Mouse (Mus musculus) midbrain, embryonic 10.5 days (tissue): ENCODE results near the gene Cnmd. TPM values are rescaled to one million over a fixed set of nuclear protein-coding genes. Genes with fewer than 3 reads are reported as not detected.

Experiments used
- DNase-seq: peaks from one replicate; pipeline ENCODE4 v3.0.0-alpha.2; 2017; ENCODE audit warnings: low spot score
- H3K27ac ChIP-seq: fragments of 300-500 bp; sonication (generic); replicated peaks from 2 replicates; pipeline ENCODE4 v1.5.1; 2016; ENCODE audit warnings: mild to moderate bottlenecking
- H3K27me3 ChIP-seq: fragments of 300-500 bp; sonication (generic); 2 replicates; pipeline ENCODE4 v1.6.1; 2016; ENCODE audit warnings: low read depth, mild to moderate bottlenecking; ENCODE audit not compliant: poor library complexity, severe bottlenecking
- H3K36me3 ChIP-seq: fragments of 300-500 bp; sonication (generic); 2 replicates; pipeline ENCODE4 v1.6.1; 2016; ENCODE audit warnings: mild to moderate bottlenecking, moderate library complexity
- H3K4me1 ChIP-seq: fragments of 300-500 bp; sonication (generic); 2 replicates; pipeline ENCODE4 v1.6.1; 2016
- H3K4me3 ChIP-seq: fragments of 300-500 bp; sonication (generic); 2 replicates; pipeline ENCODE4 v1.5.1; 2016; ENCODE audit warnings: mild to moderate bottlenecking, moderate library complexity
- H3K9me3 ChIP-seq: fragments of 300-500 bp; sonication (generic); replicated peaks from 2 replicates; pipeline ENCODE4 v1.6.1; 2016; ENCODE audit warnings: mild to moderate bottlenecking
- WGBS: fragments of 180-500 bp; shearing (Covaris S2); methylation state at CpG from one replicate; pipeline ENCODE4 v1.1.7; 2016; 5-methylcytosine and 5-hydroxymethylcytosine counted together
- polyA plus RNA-seq: library from polyadenylated mRNA; unstranded; fragments of >200 nt; fragmentation: Nextera tagmentation; extraction: Ambion mirVana; gene quantifications from 2 replicates; pipeline ENCODE4 v1.2.1, GENCODE M21; 2016

Gene Cnmd
- polyA plus RNA-seq, 1 experiment from 2014 or later = 5.3 TPM

DNA sequence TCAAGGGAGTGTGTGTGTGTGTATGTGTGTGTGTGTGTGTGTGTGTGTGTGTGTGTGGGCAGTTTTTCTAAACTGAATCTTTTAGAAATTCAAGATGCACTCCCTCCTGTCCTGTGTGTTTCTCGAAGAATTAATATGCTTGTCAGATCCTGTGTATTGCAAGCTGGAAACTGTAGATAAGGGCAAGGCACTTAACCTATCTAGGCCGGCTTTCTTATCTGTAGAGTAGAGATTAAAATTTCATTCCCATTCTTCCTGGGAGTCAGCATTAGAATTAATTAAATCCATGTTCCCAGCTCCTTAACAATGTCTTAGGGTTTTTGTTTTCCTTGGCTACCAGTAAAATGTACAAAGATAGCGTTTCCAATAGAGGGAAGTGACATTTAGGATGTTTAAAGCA lies 40.8 kb downstream of the Cnmd start:
- 90% methylated on average over 3 of the region's 3 CpGs for WGBS
- no peak overlapping the region for H3K4me3 ChIP-seq
- no peak overlapping the region for H3K27ac ChIP-seq
- H3K36me3 ChIP-seq = peaks cover 85% of the 10 kb centered on the region
- no peaks in the 10 kb centered on the region for H3K27me3 ChIP-seq
- H3K9me3 ChIP-seq = no peaks in the 10 kb centered on the region
- DNase-seq = no peak
- H3K4me1 ChIP-seq = no peaks in the 10 kb centered on the region

DNA sequence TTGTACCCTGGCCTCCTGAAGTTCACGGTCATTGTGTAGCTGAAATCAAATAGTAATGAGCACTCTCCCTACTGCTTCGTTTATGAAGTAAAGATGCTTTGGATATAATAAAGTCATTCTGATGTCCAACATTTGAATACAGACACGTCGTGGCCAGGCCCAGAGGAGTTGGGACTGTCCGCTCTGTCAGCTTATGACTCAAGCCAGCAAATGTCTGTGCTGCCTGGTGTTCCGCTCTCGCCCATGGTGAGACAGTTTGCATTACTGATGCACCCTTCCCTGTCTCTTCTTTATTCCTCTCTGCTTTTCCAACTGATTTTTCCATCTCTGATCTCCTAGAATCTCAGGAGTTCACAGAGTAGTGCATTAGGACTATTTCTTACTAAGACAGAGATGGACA lies 42.2 kb downstream of the Cnmd start:
- Histone ChIP-seq H3K36me3 (peaks cover 81% of the 10 kb centered on the region), H3K27me3 (no peaks in the 10 kb centered on the region)
- 93% methylated on average over 7 of the region's 7 CpGs for WGBS

GRCm38 (mm10) chr14:79617121-79617828 lies 44.7 kb downstream of the Cnmd start:
- no peak overlapping the region for H3K4me3 ChIP-seq
- no peak for DNase-seq
- no peaks in the 10 kb centered on the region for H3K4me1 ChIP-seq
- H3K27me3 ChIP-seq = no peaks in the 10 kb centered on the region
- no peak overlapping the region for H3K27ac ChIP-seq
- WGBS = 92% methylated on average over 8 of the region's 8 CpGs
- H3K36me3 ChIP-seq = peaks cover 81% of the 10 kb centered on the region
- H3K9me3 ChIP-seq = no peaks in the 10 kb centered on the region

More for the DNA sequence above, 42.2 kb downstream of the Cnmd start:
- H3K4me1 ChIP-seq = no peaks in the 10 kb centered on the region
- no peak for DNase-seq
- no peak overlapping the region for H3K4me3 ChIP-seq
- H3K9me3 ChIP-seq = no peaks in the 10 kb centered on the region
- H3K27ac ChIP-seq = no peak overlapping the region

DNA sequence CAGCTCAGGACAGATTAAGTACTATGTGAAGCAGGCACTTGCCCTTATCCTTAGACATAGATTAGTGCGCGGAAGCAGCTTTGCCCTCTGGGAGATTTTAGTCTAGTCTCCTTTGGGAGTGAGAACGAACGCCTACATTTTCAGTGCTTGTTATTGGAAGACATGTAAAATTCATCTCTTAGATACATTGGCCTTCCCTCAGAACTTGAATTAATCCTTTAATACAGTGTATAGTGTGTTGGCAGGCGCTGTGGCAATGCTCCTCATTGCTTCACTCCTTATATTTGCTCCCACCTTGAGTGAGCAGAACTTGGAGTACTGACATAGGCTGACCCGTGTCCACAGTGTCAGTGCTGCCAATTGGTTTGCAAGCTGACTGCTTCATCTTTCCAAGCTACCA lies 53.7 kb downstream of the Cnmd start:
- Histone ChIP-seq H3K9me3 (no peaks in the 10 kb centered on the region), H3K36me3 (peaks cover 94% of the 10 kb centered on the region), H3K4me1 (no peaks in the 10 kb centered on the region), H3K27me3 (no peaks in the 10 kb centered on the region), H3K4me3 (no peak overlapping the region), H3K27ac (no peak overlapping the region)
- DNase-seq = no peak
- 91% methylated on average over 6 of the region's 6 CpGs for WGBS

DNA sequence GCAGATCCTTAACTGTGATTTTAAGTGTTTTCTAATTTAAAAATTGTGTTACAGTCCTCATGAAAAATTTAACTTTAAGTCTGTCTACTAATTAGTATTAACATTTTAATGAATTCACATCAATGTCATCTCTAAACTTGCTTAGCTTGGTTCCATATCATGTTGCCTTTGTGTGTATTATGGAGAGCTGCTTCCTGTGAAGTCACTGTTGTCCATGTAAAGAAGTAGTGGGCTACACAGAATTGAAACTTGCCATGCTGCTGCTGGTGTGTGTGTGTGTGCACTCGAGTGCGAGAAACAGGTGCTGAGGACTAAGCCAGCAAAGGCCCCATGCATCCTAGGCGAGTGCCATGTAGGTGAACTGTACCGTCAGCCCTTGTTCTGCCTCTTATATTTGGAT lies 54.6 kb downstream of the Cnmd start:
- Histone ChIP-seq H3K4me1 (no peaks in the 10 kb centered on the region), H3K27me3 (no peaks in the 10 kb centered on the region), H3K9me3 (no peaks in the 10 kb centered on the region), H3K4me3 (no peak overlapping the region), H3K27ac (no peak overlapping the region), H3K36me3 (peaks cover 94% of the 10 kb centered on the region)
- DNase-seq = no peak
- 93% methylated on average over 4 of the region's 4 CpGs for WGBS

DNA sequence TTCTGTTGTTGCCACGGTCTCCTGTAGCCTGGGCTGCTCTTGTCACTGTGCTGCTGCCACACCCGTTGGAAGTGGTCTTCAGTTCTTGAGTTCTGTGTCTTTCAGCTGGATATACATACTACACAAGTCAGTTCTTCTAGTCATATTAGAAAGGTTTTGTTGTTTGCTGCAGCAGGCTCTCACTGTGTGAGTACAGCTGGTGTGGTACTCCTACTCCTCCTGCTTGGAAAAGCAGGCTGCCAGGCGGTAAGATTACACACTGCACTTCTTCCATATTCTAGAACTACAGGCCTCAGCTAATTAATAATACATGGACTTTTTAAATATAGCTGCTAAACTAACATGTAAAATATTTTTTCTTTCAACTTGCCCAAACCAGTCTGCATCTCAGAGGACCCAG lies 55.1 kb downstream of the Cnmd start:
- WGBS = 92% methylated on average over 3 of the region's 3 CpGs
- Histone ChIP-seq H3K27ac (no peak overlapping the region), H3K4me3 (no peak overlapping the region), H3K4me1 (no peaks in the 10 kb centered on the region), H3K27me3 (no peaks in the 10 kb centered on the region), H3K9me3 (no peaks in the 10 kb centered on the region), H3K36me3 (peaks cover 94% of the 10 kb centered on the region)
- DNase-seq = no peak

GRCm38 (mm10) chr14:79606392-79606791 lies 55.6 kb downstream of the Cnmd start:
- Histone ChIP-seq H3K36me3 (peaks cover 94% of the 10 kb centered on the region), H3K27me3 (no peaks in the 10 kb centered on the region), H3K27ac (no peak overlapping the region), H3K9me3 (no peaks in the 10 kb centered on the region), H3K4me3 (no peak overlapping the region), H3K4me1 (no peaks in the 10 kb centered on the region)
- WGBS = 92% methylated on average over 6 of the region's 6 CpGs
- DNase-seq = no peak

GRCm38 (mm10) chr14:79605881-79606280 lies 56.1 kb downstream of the Cnmd start:
- no peak for DNase-seq
- no peaks in the 10 kb centered on the region for H3K4me1 ChIP-seq
- no peaks in the 10 kb centered on the region for H3K27me3 ChIP-seq
- WGBS = 85% methylated on average over 2 of the region's 2 CpGs
- no peaks in the 10 kb centered on the region for H3K9me3 ChIP-seq
- H3K27ac ChIP-seq = no peak overlapping the region
- H3K36me3 ChIP-seq = peaks cover 94% of the 10 kb centered on the region
- no peak overlapping the region for H3K4me3 ChIP-seq

DNA sequence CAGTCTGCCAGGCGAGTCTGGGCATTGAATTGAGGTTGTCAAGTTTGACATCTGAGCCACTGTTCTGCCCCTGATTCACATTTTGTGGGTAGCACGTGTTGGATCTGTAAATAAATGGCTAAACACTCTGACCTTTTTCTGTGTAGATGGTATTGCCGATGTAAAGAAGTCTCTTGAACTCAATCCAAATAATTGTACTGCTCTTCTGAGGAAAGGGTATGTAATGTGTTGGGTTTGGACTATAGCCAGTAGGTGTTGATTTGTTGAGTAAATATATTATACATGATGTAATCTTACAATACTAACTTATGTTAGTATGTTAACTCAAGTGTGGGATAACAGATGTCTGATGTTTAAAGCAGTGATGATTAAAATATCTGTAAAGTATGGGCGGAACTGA lies 65.4 kb downstream of the Cnmd start:
- 90% methylated on average over 4 of the region's 4 CpGs for WGBS
- H3K9me3 ChIP-seq = no peaks in the 10 kb centered on the region
- no peak for DNase-seq

DNA sequence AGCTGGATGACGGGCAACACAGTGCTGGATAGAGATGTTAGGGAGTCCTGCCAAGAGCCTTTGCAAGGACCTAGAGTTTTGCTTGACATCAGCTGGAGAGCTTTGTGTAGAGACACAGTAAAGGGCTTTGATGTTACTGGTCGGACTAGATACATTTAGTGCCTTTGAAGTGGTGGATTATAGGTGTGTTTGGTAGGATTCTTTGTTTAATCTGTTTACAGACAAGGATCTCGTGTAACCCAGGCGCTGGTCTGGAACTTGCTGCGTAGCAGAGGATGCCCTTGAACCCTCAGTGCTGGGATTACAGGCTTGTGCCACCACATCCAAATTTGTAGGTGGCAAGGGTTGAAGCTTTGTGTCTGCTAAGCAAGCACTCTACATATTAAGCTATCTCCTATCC lies 67.9 kb downstream of the Cnmd start:
- H3K36me3 ChIP-seq = peaks cover 80% of the 10 kb centered on the region

More for the DNA sequence above, 65.4 kb downstream of the Cnmd start:
- H3K36me3 ChIP-seq = peaks cover 82% of the 10 kb centered on the region
- no peaks in the 10 kb centered on the region for H3K27me3 ChIP-seq
- no peak overlapping the region for H3K4me3 ChIP-seq
- no peak overlapping the region for H3K27ac ChIP-seq
- no peaks in the 10 kb centered on the region for H3K4me1 ChIP-seq

GRCm38 (mm10) chr14:79591611-79592010 lies 70.4 kb downstream of the Cnmd start:
- H3K4me3 ChIP-seq = no peak overlapping the region
- H3K4me1 ChIP-seq = peaks cover 25% of the 10 kb centered on the region
- no peak overlapping the region for H3K27ac ChIP-seq
- no peaks in the 10 kb centered on the region for H3K9me3 ChIP-seq
- H3K27me3 ChIP-seq = no peaks in the 10 kb centered on the region
- no peak for DNase-seq
- 90% methylated on average over 2 of the region's 2 CpGs for WGBS
- H3K36me3 ChIP-seq = peaks cover 56% of the 10 kb centered on the region

More for the DNA sequence above, 67.9 kb downstream of the Cnmd start:
- Histone ChIP-seq H3K9me3 (no peaks in the 10 kb centered on the region), H3K27ac (no peak overlapping the region), H3K27me3 (no peaks in the 10 kb centered on the region), H3K4me3 (no peak overlapping the region), H3K4me1 (peaks cover 9% of the 10 kb centered on the region)
- no peak for DNase-seq
- 90% methylated on average over 5 of the region's 5 CpGs for WGBS

GRCm38 (mm10) chr14:79590916-79591315 lies 71.1 kb downstream of the Cnmd start:
- Histone ChIP-seq H3K36me3 (peaks cover 49% of the 10 kb centered on the region), H3K27ac (no peak overlapping the region), H3K4me1 (peaks cover 32% of the 10 kb centered on the region), H3K27me3 (no peaks in the 10 kb centered on the region), H3K4me3 (no peak overlapping the region), H3K9me3 (no peaks in the 10 kb centered on the region)
- no peak for DNase-seq
- 97% methylated on average over 8 of the region's 8 CpGs for WGBS

DNA sequence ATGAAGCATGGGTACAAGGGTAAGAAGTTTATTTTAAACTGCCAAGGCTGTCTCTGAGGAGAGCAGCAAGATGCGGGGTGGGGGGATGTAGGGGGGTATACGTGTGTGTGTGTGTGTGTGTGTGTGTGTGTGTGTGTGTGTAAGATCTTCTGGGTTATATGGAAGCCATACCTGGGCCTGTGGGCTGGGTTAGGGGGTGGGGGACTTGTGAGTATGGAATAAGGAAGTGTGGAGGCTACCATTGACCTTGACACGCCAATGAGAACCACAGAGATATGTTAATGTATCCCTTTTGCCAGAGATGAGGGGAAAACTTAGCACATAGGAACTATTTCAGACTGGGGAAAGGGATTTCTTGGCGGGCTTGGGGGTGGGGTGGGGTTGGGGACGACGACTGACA lies 72.6 kb downstream of the Cnmd start:
- WGBS = 93% methylated on average over 6 of the region's 6 CpGs
- Histone ChIP-seq H3K4me1 (peaks cover 32% of the 10 kb centered on the region), H3K27me3 (no peaks in the 10 kb centered on the region), H3K4me3 (peak overlapping the region; percentile 78; the same call in 1 of the 2 replicates), H3K36me3 (peaks cover 34% of the 10 kb centered on the region), H3K9me3 (no peaks in the 10 kb centered on the region), H3K27ac (no peak overlapping the region)
- no peak for DNase-seq
